ENCODE assay signal across 8 mouse cellular contexts in the genomic region with DNA sequence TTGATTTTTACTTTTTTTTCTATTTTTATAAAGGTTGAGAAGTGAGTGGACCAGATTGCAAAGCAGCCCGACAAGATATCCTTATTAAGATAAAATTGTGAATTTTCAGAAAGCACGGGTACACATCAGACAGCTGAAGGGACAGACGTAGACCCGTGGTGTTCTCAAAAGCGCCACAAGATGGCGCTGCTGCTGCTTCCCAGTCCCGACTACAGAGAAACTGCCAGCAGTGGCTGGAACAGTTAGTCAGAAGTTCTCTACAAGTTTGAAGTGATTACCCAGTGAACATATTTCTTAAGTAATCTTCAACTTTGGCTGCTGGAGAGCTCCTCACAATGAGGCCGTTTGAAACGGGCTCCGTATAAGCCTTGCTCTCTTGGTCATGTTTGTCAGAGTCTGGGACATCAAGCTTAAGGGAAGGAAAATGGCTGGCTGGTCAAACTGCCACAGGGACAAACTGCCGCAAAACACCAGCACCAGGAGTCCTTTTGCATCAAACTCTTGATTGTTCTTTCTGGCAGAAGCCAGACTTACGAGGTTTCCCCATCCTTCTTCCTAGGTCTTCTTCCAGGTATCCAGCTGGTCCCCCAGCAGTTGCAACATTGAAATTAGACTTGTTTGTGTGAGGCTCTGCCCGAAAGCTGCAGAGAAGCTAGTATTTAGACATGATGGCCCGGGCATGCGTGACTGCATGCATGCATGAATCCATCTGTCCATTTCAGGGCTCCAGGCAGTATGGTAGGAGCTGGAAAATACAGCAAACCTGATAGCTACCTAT.
DNase-seq lines count a peak whose midpoint lies in the region; ATAC-seq lines count a peak whose summit lies in the region.

No protein-coding gene starts in this region.

- no peaks in the 10 kb centered on the region for H3K9me3 ChIP-seq in intestine, embryonic 14.5 days (ENCODE audit: control insufficient read depth, low read length)
- no peaks in the 10 kb centered on the region for H3K9me3 ChIP-seq in midbrain, embryonic 11.5 days (ENCODE audit: control insufficient read depth, low read length)
- no peaks in the 10 kb centered on the region for H3K9me3 ChIP-seq in stomach, embryonic 14.5 days (ENCODE audit: control insufficient read depth, low read depth, low read length)

- no peak for ATAC-seq in intestine, embryonic 14.5 days (replicated peaks; ENCODE audit: low FRiP score, low TSS enrichment, low read depth)
- ATAC-seq in midbrain, embryonic 11.5 days (ENCODE audit: low FRiP score), result peak; percentile 74; the same call in 1 of the 2 replicates
- ATAC-seq in stomach, embryonic 14.5 days (ENCODE audit: insufficient number of reproducible peaks, insufficient read depth, low FRiP score, low read depth), result 0 out of 2 replicates have a peak, but pooled peaks have one; percentile 61

- no peak overlapping the region for H3K27ac ChIP-seq in intestine, embryonic 14.5 days (ENCODE audit: low read depth)
- no peak overlapping the region for H3K27ac ChIP-seq in midbrain, embryonic 11.5 days (ENCODE audit: low read depth, low read length)
- H3K27ac ChIP-seq in stomach, embryonic 14.5 days (ENCODE audit: low read length), result no peak overlapping the region

- H3K9ac ChIP-seq in intestine, embryonic 14.5 days (ENCODE audit: low read length), result no peak overlapping the region
- no peak overlapping the region for H3K9ac ChIP-seq in midbrain, embryonic 11.5 days (ENCODE audit: low read length)
- no peak overlapping the region; the same call in 1 of the 2 replicates for H3K9ac ChIP-seq in stomach, embryonic 14.5 days (replicated peaks; ENCODE audit: low read depth, low read length)

- peak; percentile 92 for DNase-seq in 3T3-L1 (ENCODE audit: low read depth, low spot score)
- peak; percentile 47 for DNase-seq in adrenal gland, adult 8-10 months
- DNase-seq in embryo, embryonic 11 days, result peak; percentile 86
- peak; percentile 38 for DNase-seq in gastrocnemius, postnatal 25 days
- peak; percentile 88 for DNase-seq in intestine, embryonic 14.5 days (ENCODE audit: low spot score)
- peak; percentile 59 to 75 for DNase-seq in left cerebral cortex, adult 8-10 months (ENCODE audit: low spot score in 2 of 2)
- DNase-seq in midbrain, embryonic 11.5 days (ENCODE audit: low spot score, missing footprints), result peak; percentile 99

- WGBS in intestine, embryonic 14.5 days, result 26% methylated on average over 15 of the region's 15 CpGs
- WGBS in midbrain, embryonic 11.5 days, result 24% methylated on average over 15 of the region's 15 CpGs
- 27% methylated on average over 15 of the region's 15 CpGs for WGBS in stomach, embryonic 14.5 days

- no peaks in the 10 kb centered on the region for H3K36me3 ChIP-seq in intestine, embryonic 14.5 days (ENCODE audit: control insufficient read depth, insufficient read depth, low read length)
- no peaks in the 10 kb centered on the region for H3K36me3 ChIP-seq in midbrain, embryonic 11.5 days (ENCODE audit: control insufficient read depth, insufficient read depth, low read length)
- no peaks in the 10 kb centered on the region for H3K36me3 ChIP-seq in stomach, embryonic 14.5 days (ENCODE audit: control insufficient read depth, insufficient read depth, low read length)

- H3K4me1 ChIP-seq in intestine, embryonic 14.5 days (replicated peaks; ENCODE audit: control insufficient read depth, insufficient read depth, low read length), result no peaks in the 10 kb centered on the region
- H3K4me1 ChIP-seq in midbrain, embryonic 11.5 days (ENCODE audit: control insufficient read depth, insufficient read depth, low read length), result no peaks in the 10 kb centered on the region; the same call in 1 of the 2 replicates
- no peaks in the 10 kb centered on the region for H3K4me1 ChIP-seq in stomach, embryonic 14.5 days (ENCODE audit: control insufficient read depth, insufficient read depth, low read length)

- no peak overlapping the region for H3K4me3 ChIP-seq in intestine, embryonic 14.5 days (ENCODE audit: low read depth, low read length)
- H3K4me3 ChIP-seq in midbrain, embryonic 11.5 days (ENCODE audit: low read depth, low read length), result no peak overlapping the region
- no peak overlapping the region for H3K4me3 ChIP-seq in stomach, embryonic 14.5 days (ENCODE audit: low read depth, low read length)

- H3K27me3 ChIP-seq in intestine, embryonic 14.5 days (replicated peaks; ENCODE audit: control insufficient read depth, insufficient read depth, low read length), result no peaks in the 10 kb centered on the region
- H3K27me3 ChIP-seq in midbrain, embryonic 11.5 days (ENCODE audit: control insufficient read depth, insufficient read depth, low read length), result no peaks in the 10 kb centered on the region
- H3K27me3 ChIP-seq in stomach, embryonic 14.5 days (ENCODE audit: control insufficient read depth, insufficient read depth, low read length), result no peaks in the 10 kb centered on the region

- H3K4me2 ChIP-seq in intestine, embryonic 14.5 days (ENCODE audit: low read length), result no peak overlapping the region
- H3K4me2 ChIP-seq in midbrain, embryonic 11.5 days, result no peak overlapping the region
- H3K4me2 ChIP-seq in stomach, embryonic 14.5 days (replicated peaks; ENCODE audit: low read depth, low read length), result no peak overlapping the region

Comparison
In these comparisons a context has a peak if more than half of its experiments do, and no peak if none do; other contexts are left out.
1. DNase-seq: peak in every context shown above with its lines; median percentile 99 in midbrain, embryonic 11.5 days; 92 in 3T3-L1; 88 in intestine, embryonic 14.5 days; 86 in embryo, embryonic 11 days; 67 in left cerebral cortex, adult 8-10 months; 47 in adrenal gland, adult 8-10 months; 38 in gastrocnemius, postnatal 25 days.